Mouse (Mus musculus): Measurements from ENCODE around the gene Gm21992. TPM values are rescaled to one million over a fixed set of nuclear protein-coding genes. Genes with fewer than 3 reads are reported as not detected.
"Not testable (repeated sequence)": the region's sequence is repeated elsewhere in the genome, so short reads cannot be mapped to it uniquely, and the experiment has no call there.

The Gm21992 gene
- total and polyA plus RNA-seq, 3 experiments, result 1.7 to 40.1 (median 11.2) TPM

DNA sequence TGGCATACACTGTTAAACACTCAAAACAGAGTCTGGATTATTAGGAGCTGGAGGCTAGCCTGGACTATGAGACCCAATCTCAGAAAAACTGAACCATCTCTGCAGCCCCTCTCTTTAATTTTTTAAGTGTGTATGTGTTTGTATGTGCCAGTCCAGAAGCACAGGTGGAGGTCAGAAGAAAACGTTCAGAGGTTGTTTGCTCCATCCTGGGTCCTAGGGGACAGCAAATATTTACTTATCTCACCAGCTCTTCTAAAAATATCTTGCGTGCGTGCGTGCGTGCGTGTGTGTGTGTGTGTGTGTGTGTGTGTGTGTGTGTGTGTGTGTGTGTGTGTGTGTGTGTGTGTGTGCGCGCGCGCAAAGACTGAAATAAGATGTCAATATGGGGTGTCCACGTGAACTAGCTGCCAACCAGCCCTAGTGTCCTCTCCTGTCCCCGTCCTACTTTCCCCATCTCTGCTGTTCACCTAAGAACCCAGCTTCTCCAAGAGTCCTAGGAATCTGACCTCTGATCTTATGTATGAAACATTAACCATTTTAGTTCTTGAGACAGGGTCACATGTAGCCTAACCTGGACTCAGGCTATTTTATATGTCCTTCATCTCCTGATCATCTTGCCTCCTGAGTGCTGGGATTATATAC lies 43.8 kb downstream of the Gm21992 start:
- no peaks in the 10 kb centered on the region for H3K27me3 ChIP-seq (ENCODE audit: insufficient read depth, low read length)
- DNase-seq (ENCODE audit: low spot score) (no peak), ATAC-seq (ENCODE audit: extremely low read depth, insufficient number of reproducible peaks, low FRiP score, poor library complexity, severe bottlenecking) (no peak)
- no peaks in the 10 kb centered on the region for H3K9me3 ChIP-seq (replicated peaks)
- TF ChIP-seq CTCF (IDR thresholded peaks at IDR 0.05; ENCODE audit: low read depth, low read length) (no peak), POLR2AphosphoS5 (IDR thresholded peaks at IDR 0.05; ENCODE audit: insufficient replicate concordance, low read depth, low read length) (no peak), TAL1 (conservative IDR thresholded peaks at IDR 0.05; ENCODE audit: low read depth, low read length) (no peak), GATA2 (IDR thresholded peaks at IDR 0.05; ENCODE audit: borderline replicate concordance, low read depth, low read length) (no peak), GATA1 (IDR thresholded peaks at IDR 0.05; ENCODE audit: borderline replicate concordance, low read length) (no peak)
- peaks cover 95% of the 10 kb centered on the region for H3K36me3 ChIP-seq (replicated peaks)
- H3K4me1 ChIP-seq (ENCODE audit: insufficient read depth, low read depth, low read length), result peaks cover 7% of the 10 kb centered on the region; the same call in 1 of the 2 replicates
- no peak overlapping the region for H3K4me3 ChIP-seq (ENCODE audit: low read depth, low read length)

DNA sequence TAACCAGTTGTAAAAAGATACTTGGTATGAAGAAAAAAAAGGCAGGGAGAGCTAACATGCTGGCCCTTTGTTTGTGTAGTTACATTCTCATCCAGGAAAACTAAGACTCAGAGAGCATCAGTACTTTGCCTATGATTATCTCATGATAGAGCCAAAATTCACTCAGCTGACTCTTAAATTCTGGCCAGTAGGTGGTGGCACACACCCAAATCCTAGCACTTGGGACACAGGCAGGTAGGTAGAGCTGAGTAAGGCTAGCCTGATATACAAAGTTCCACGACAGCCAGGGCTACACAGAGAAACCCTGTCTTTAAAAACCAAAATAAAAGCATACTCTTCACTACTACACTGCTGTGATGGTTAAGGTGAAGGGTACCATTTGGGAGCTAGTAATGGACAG lies 48.5 kb downstream of the Gm21992 start:
- no peak for TF ChIP-seq GATA2 (IDR thresholded peaks at IDR 0.05; ENCODE audit: borderline replicate concordance, low read depth, low read length)
- TF ChIP-seq CTCF (IDR thresholded peaks at IDR 0.05; ENCODE audit: low read depth, low read length), result no peak
- TF ChIP-seq TAL1 (conservative IDR thresholded peaks at IDR 0.05; ENCODE audit: low read depth, low read length), result no peak
- TF ChIP-seq POLR2AphosphoS5 (IDR thresholded peaks at IDR 0.05; ENCODE audit: insufficient replicate concordance, low read depth, low read length), result no peak; the same call in 1 of the 2 replicates
- TF ChIP-seq GATA1 (IDR thresholded peaks at IDR 0.05; ENCODE audit: borderline replicate concordance, low read length), result no peak
- ATAC-seq (ENCODE audit: extremely low read depth, insufficient number of reproducible peaks, low FRiP score, poor library complexity, severe bottlenecking) (no peak), DNase-seq (ENCODE audit: low spot score) (no peak)
- H3K27me3 ChIP-seq (ENCODE audit: insufficient read depth, low read length), result no peaks in the 10 kb centered on the region
- H3K36me3 ChIP-seq (replicated peaks), result peaks cover 87% of the 10 kb centered on the region
- peaks cover 24% of the 10 kb centered on the region; the same call in 1 of the 2 replicates for H3K4me1 ChIP-seq (ENCODE audit: insufficient read depth, low read depth, low read length)
- H3K4me3 ChIP-seq (ENCODE audit: low read depth, low read length), result no peak overlapping the region
- H3K9me3 ChIP-seq (replicated peaks), result no peaks in the 10 kb centered on the region

DNA sequence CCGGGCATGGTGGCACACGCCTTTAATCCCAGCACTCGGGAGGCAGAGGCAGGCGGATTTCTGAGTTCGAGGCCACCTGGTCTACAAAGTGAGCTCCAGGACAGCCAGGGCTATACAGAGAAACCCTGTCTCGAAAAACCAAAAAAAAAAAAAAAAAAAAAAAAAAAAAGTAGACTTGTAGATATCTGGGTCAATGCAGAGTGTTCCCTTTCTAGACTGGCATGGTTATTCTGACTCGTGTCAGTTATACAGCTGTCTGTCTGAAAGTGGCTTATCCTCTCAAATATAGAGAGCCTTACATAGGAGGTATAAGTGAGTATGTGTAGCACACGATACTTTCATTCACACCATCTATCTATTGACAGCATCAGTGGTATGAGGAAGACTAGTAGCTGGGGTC lies 50.9 kb downstream of the Gm21992 start:
- not testable (repeated sequence) for H3K4me3 ChIP-seq (ENCODE audit: low read depth, low read length); ATAC-seq (ENCODE audit: extremely low read depth, insufficient number of reproducible peaks, low FRiP score, poor library complexity, severe bottlenecking); DNase-seq (ENCODE audit: low spot score); H3K9me3 ChIP-seq (replicated peaks); H3K27me3 ChIP-seq (ENCODE audit: insufficient read depth, low read length)
- Histone ChIP-seq H3K36me3 (replicated peaks) (peaks cover 76% of the 10 kb centered on the region), H3K4me1 (ENCODE audit: insufficient read depth, low read depth, low read length) (peaks cover 32% of the 10 kb centered on the region)

DNA sequence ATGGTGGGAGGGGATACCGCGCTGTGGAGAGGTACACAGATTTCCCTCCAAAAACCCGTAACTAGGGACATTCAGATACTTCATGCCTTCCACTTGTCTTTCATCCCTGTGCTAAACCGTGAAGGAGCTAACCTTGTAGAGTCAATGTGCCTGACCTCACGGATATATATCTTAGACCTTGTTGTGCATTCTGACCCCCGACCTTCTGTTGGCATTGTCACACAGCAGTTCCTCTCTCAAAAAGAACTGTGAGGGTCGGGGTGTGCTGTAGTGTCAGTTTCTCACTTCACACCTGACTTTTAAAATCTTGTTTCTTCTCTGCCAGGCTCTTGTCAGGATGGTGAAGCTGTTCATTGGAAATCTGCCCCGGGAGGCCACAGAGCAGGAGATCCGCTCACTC lies 54.5 kb downstream of the Gm21992 start:
- Histone ChIP-seq H3K4me1 (ENCODE audit: insufficient read depth, low read depth, low read length) (peaks cover 31% of the 10 kb centered on the region), H3K27me3 (ENCODE audit: insufficient read depth, low read length) (no peaks in the 10 kb centered on the region; the same call in 1 of the 2 replicates), H3K4me3 (ENCODE audit: low read depth, low read length) (peak overlapping the region; percentile 75), H3K9me3 (replicated peaks) (no peaks in the 10 kb centered on the region), H3K36me3 (replicated peaks) (peaks cover 44% of the 10 kb centered on the region)
- ATAC-seq (ENCODE audit: extremely low read depth, insufficient number of reproducible peaks, low FRiP score, poor library complexity, severe bottlenecking) (no peak), DNase-seq (ENCODE audit: low spot score) (no peak)
- TF ChIP-seq CTCF (IDR thresholded peaks at IDR 0.05; ENCODE audit: low read depth, low read length), result no peak
- TF ChIP-seq GATA2 (IDR thresholded peaks at IDR 0.05; ENCODE audit: borderline replicate concordance, low read depth, low read length), result no peak
- TF ChIP-seq GATA1 (IDR thresholded peaks at IDR 0.05; ENCODE audit: borderline replicate concordance, low read length), result no peak
- no peak for TF ChIP-seq TAL1 (conservative IDR thresholded peaks at IDR 0.05; ENCODE audit: low read depth, low read length)
- TF ChIP-seq POLR2AphosphoS5 (IDR thresholded peaks at IDR 0.05; ENCODE audit: insufficient replicate concordance, low read depth, low read length), result no peak; the same call in 1 of the 2 replicates

DNA sequence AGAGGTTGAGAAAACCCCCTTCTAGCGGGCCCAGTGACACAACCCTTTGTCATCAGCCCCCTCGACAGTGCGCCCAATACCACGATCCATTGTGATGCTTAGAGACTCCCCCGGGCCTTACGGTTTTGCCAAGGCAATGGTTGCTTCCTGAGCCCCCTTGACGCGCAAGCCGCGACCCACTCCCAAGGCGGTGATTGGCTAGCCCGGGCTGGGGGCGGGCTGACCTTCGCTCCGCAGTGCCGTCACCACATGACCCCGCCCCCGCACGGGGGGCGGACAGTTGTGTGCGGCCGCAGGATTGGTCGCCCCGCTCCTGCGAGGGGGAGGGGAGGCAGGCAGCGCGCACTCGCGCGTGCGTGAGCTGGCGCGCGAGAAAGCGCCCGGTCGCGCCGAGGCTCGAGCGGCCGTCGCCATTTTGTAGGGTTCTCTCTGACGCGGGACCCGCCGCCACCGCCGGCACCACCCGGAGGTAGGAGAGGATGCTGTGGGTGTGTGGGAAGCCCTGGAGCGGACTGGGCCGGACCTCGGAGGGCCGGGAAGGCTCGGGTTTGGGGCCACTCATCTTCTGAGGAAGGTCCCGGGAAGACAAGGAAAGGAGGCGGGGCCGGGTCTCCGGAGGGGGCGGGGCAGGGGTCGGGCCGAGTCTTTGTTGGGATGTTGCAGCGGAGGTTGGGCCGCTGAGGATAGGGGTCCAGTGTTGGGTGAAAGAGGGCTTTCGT lies 55.1 kb downstream of the Gm21992 start, which contains the start of gene Rbm4b:
Gene Rbm4b (plus strand): TSS at position 305 of the 719 bp plus-strand sequence.
- Histone ChIP-seq H3K27me3 (ENCODE audit: insufficient read depth, low read length) (no peaks in the 10 kb centered on the region; the same call in 1 of the 2 replicates), H3K36me3 (replicated peaks) (peaks cover 38% of the 10 kb centered on the region), H3K4me1 (ENCODE audit: insufficient read depth, low read depth, low read length) (peaks cover 30% of the 10 kb centered on the region), H3K4me3 (ENCODE audit: low read depth, low read length) (peak within 1 kb of the TSS; percentile 75), H3K9me3 (replicated peaks) (no peaks in the 10 kb centered on the region)
- peak; percentile 98 for DNase-seq (ENCODE audit: low spot score)
- peak; percentile 89 for ATAC-seq (ENCODE audit: extremely low read depth, insufficient number of reproducible peaks, low FRiP score, poor library complexity, severe bottlenecking)
- TF ChIP-seq GATA2 (IDR thresholded peaks at IDR 0.05; ENCODE audit: borderline replicate concordance, low read depth, low read length), result no peak
- no peak for TF ChIP-seq TAL1 (conservative IDR thresholded peaks at IDR 0.05; ENCODE audit: low read depth, low read length)
- no peak for TF ChIP-seq POLR2AphosphoS5 (IDR thresholded peaks at IDR 0.05; ENCODE audit: insufficient replicate concordance, low read depth, low read length)
- no peak for TF ChIP-seq GATA1 (IDR thresholded peaks at IDR 0.05; ENCODE audit: borderline replicate concordance, low read length)
- no peak for TF ChIP-seq CTCF (IDR thresholded peaks at IDR 0.05; ENCODE audit: low read depth, low read length)

DNA sequence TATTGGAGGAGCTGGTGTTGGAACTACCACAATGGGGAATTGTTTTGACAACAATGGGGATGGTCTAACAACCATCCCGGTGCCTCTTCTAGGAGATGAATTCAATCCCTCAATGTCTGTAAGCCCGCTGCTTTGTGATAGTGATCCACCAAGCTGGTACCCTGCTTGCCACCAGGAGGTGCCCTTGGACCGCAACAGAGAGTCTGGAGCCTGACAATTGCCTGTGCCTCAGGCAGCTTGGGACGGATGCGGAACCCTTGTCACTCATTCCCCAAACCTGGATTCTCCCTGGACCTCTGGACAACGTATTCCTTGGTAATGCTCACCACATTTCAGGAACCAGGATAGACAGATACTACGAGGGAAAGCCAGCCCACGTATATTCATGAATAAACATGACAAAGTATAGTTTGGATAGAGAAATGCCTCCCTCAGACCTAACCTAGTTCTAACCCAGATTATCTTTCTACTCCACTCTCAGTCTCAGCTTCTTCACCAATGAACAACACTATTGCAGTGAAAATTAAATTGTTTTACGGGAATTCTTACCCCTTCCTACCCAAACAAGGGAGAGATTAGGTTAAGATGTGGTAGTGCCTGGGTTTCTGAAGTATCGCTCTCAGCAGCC lies 55.7 kb downstream of the Gm21992 start:
- no peaks in the 10 kb centered on the region; the same call in 1 of the 2 replicates for H3K27me3 ChIP-seq (ENCODE audit: insufficient read depth, low read length)
- ATAC-seq (ENCODE audit: extremely low read depth, insufficient number of reproducible peaks, low FRiP score, poor library complexity, severe bottlenecking) (peak; percentile 46; the same call in 1 of the 2 replicates), DNase-seq (ENCODE audit: low spot score) (peak; percentile 75)
- TF ChIP-seq TAL1 (conservative IDR thresholded peaks at IDR 0.05; ENCODE audit: low read depth, low read length), result no peak
- no peak for TF ChIP-seq GATA2 (IDR thresholded peaks at IDR 0.05; ENCODE audit: borderline replicate concordance, low read depth, low read length)
- TF ChIP-seq CTCF (IDR thresholded peaks at IDR 0.05; ENCODE audit: low read depth, low read length), result peak; percentile 75
- no peak for TF ChIP-seq GATA1 (IDR thresholded peaks at IDR 0.05; ENCODE audit: borderline replicate concordance, low read length)
- peak overlapping the region; percentile 75 for H3K4me3 ChIP-seq (ENCODE audit: low read depth, low read length)
- no peaks in the 10 kb centered on the region for H3K9me3 ChIP-seq (replicated peaks)
- H3K36me3 ChIP-seq (replicated peaks), result peaks cover 31% of the 10 kb centered on the region
- peaks cover 28% of the 10 kb centered on the region for H3K4me1 ChIP-seq (ENCODE audit: insufficient read depth, low read depth, low read length)
